Mouse (Mus musculus) liver, embryonic 15.5 days (tissue): ENCODE results near the gene Abr. TPM values are rescaled to one million over a fixed set of nuclear protein-coding genes. Genes with fewer than 3 reads are reported as not detected.
A peak's percentile ranks its signal among the peaks of the same experiment; 100 is the strongest.

Experiments
- ATAC-seq: fragments of 200-750 bp; cut with Nextera tagmentation; 2 replicates; pipeline ENCODE4 v1.8.0; 2017; ENCODE audit warnings: moderate number of reproducible peaks, mild to moderate bottlenecking, moderate library complexity; ENCODE audit not compliant: insufficient read depth
- H3K27ac ChIP-seq: fragments of 300-500 bp; sonication (generic); replicated peaks from 2 replicates; pipeline ENCODE4 v1.5.1; 2015; ENCODE audit warnings: mild to moderate bottlenecking, inconsistent platforms
- H3K27me3 ChIP-seq: fragments of 300-500 bp; sonication (generic); 2 replicates; pipeline ENCODE4 v1.6.1; 2015; ENCODE audit warnings: mild to moderate bottlenecking, inconsistent platforms
- H3K36me3 ChIP-seq: fragments of 300-500 bp; sonication (generic); replicated peaks from 2 replicates; pipeline ENCODE4 v1.6.1; 2015; ENCODE audit warnings: moderate library complexity, mild to moderate bottlenecking, inconsistent platforms
- H3K4me1 ChIP-seq: fragments of 300-500 bp; sonication (generic); replicated peaks from 2 replicates; pipeline ENCODE4 v1.6.1; 2015; ENCODE audit warnings: inconsistent platforms
- H3K4me2 ChIP-seq: fragments of 300-500 bp; sonication (generic); 2 replicates; pipeline ENCODE4 v1.6.1; 2015; ENCODE audit warnings: moderate library complexity, mild to moderate bottlenecking, inconsistent platforms
- H3K4me3 ChIP-seq: fragments of 300-500 bp; sonication (generic); replicated peaks from 2 replicates; pipeline ENCODE4 v1.5.1; 2015; ENCODE audit warnings: mild to moderate bottlenecking, inconsistent platforms
- H3K9ac ChIP-seq: fragments of 300-500 bp; sonication (generic); 2 replicates; pipeline ENCODE4 v1.6.1; 2015; ENCODE audit warnings: moderate library complexity, mild to moderate bottlenecking, inconsistent platforms
- H3K9me3 ChIP-seq: fragments of 300-500 bp; sonication (generic); replicated peaks from 2 replicates; pipeline ENCODE4 v1.6.1; 2016; ENCODE audit warnings: inconsistent platforms
- WGBS: fragments of 180-500 bp; shearing (Covaris S2); methylation state at CpG from one replicate; pipeline ENCODE4 v1.1.7; 2015; ENCODE audit warnings: mixed read lengths; ENCODE audit not compliant: insufficient replicate concordance; 5-methylcytosine and 5-hydroxymethylcytosine counted together
- polyA plus RNA-seq: library from polyadenylated mRNA; unstranded; fragments of >200 nt; fragmentation: Nextera tagmentation; extraction: Ambion mirVana; gene quantifications from 2 replicates; pipeline ENCODE4 v1.2.1, GENCODE M21; 2015

Gene Abr
- polyA plus RNA-seq, 1 experiment from 2014 or later = 4.3 TPM

DNA sequence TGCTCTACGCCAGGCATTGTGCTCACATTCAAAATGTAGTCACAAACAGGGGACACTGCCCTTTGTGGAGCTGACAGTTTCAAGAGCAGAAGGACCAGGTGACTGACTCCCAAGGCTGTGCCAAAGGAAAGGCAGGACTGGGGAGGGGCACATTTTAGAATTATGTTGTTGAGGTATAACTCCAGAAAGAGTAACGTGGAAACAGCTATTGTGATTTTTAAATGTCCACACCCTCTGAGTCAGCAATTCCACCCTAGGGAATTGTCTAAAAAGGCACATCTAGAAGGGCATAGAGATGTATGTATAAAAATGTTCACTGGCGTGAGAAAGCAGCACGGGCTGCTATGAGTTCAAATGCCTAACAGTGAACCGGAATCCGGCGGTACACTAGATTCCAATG lies 122.5 kb downstream of the Abr start:
- no peak for ATAC-seq
- H3K4me3 ChIP-seq = no peak overlapping the region
- 62% methylated on average over 7 of the region's 7 CpGs for WGBS

DNA sequence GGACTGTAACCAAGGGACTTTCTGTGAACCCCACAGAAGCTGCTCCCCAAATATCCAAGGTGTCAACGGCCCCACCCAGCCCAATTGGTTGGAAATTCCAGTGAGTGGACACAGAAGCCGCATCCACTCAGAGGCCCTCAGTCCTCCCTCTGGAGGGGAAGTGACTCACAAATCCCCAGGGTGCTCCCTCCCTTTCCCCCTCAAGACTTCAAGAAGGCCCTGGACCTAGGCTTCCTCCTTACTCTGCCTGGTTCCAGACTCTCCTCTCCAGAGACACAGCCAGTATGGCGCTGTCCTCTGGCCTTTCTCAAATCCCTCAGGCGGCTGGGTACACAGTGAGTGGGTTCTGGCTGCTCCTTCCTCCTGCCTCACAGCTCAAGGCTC lies 124.4 kb downstream of the Abr start:
- 42% methylated on average over 4 of the region's 4 CpGs for WGBS

More for the DNA sequence above, 122.5 kb downstream of the Abr start:
- no peaks in the 10 kb centered on the region for H3K36me3 ChIP-seq
- H3K9me3 ChIP-seq = no peaks in the 10 kb centered on the region
- H3K4me1 ChIP-seq = peaks cover 4% of the 10 kb centered on the region; the same call in 1 of the 2 replicates
- no peak overlapping the region for H3K27ac ChIP-seq
- H3K27me3 ChIP-seq = peaks cover 15% of the 10 kb centered on the region
- H3K4me2 ChIP-seq = no peak overlapping the region
- H3K9ac ChIP-seq = no peak overlapping the region

DNA sequence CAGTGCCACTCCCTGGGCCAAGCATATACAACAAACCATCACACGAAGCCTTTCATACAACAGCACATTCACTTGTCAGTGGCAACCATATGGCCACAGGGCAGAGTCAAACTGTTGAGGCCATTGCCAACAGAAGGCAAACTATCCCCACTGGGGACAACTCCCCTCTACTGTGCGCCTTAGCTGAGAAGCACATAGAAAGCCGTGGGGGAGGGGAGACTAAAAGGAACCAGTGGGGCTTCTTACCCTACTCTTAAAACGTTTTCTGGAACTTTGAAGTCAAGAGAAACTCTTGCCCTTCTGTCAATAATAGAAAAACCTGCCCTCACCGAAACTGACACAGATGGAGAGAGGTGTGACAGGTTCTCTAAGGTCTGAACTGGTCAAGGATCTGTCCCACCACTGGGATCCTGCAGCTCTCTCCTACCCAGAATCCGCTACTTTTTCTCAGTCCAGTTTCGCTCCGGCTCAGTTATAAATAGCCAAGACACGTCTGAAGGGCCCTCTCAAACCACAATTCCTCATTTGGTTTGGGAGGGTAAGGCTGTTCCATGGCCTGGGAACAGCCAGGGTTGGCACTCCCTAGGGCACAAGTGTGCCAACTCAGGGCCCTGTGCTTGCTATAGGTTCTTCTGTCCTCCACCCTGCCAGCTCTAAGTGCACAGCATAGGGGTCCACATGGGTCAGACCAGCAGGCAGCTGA lies 124.9 kb downstream of the Abr start:
- Histone ChIP-seq H3K4me2 (no peak overlapping the region), H3K4me3 (no peak overlapping the region), H3K36me3 (no peaks in the 10 kb centered on the region), H3K9me3 (no peaks in the 10 kb centered on the region), H3K27ac (no peak overlapping the region), H3K27me3 (peaks cover 34% of the 10 kb centered on the region), H3K9ac (no peak overlapping the region), H3K4me1 (peaks cover 14% of the 10 kb centered on the region)
- 55% methylated on average over 9 of the region's 9 CpGs for WGBS
- no peak for ATAC-seq

More for the DNA sequence above, 124.4 kb downstream of the Abr start:
- Histone ChIP-seq H3K4me2 (no peak overlapping the region), H3K9me3 (no peaks in the 10 kb centered on the region), H3K4me1 (peaks cover 14% of the 10 kb centered on the region), H3K27ac (no peak overlapping the region), H3K9ac (no peak overlapping the region), H3K27me3 (peaks cover 33% of the 10 kb centered on the region), H3K4me3 (no peak overlapping the region), H3K36me3 (no peaks in the 10 kb centered on the region)
- ATAC-seq = no peak

DNA sequence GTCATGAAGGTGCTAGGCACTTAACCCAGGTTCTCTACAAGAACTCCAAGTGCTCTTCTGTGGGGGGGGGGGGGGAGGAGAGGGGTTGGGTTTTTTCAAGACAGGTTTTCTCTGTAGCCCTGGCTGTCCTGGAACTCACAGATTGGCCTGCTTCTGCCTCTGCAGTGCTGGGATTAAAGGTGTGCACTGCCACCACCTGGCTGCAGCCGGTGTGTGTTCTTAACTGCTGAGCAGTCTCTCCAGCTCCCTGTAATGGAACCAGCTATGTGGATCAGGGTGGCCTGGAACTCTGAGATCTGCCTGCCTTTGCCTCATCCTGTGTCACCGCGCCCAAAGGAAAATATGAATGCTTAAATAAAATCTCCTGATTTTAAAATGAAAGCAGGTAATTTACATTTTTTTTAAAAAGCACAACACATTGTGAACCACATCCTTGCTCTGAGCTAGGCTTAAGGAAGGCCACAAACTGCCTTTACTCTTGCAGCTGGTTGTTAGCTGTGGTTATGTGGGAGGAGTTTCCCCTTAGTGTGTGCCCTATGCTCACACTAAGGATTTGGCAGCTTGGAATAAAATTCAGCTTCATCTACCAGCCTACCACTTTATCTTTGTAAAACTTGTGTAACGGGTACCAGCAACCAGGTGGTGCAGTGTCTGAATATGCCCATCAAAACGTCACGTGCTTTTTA lies 125.9 kb downstream of the Abr start:
- no peak overlapping the region for H3K4me3 ChIP-seq
- ATAC-seq = no peak
- no peaks in the 10 kb centered on the region for H3K9me3 ChIP-seq
- no peak overlapping the region for H3K4me2 ChIP-seq
- peaks cover 14% of the 10 kb centered on the region for H3K4me1 ChIP-seq
- H3K27ac ChIP-seq = no peak overlapping the region
- H3K36me3 ChIP-seq = no peaks in the 10 kb centered on the region
- peaks cover 34% of the 10 kb centered on the region for H3K27me3 ChIP-seq
- H3K9ac ChIP-seq = no peak overlapping the region
- WGBS = 57% methylated on average over 6 of the region's 6 CpGs

DNA sequence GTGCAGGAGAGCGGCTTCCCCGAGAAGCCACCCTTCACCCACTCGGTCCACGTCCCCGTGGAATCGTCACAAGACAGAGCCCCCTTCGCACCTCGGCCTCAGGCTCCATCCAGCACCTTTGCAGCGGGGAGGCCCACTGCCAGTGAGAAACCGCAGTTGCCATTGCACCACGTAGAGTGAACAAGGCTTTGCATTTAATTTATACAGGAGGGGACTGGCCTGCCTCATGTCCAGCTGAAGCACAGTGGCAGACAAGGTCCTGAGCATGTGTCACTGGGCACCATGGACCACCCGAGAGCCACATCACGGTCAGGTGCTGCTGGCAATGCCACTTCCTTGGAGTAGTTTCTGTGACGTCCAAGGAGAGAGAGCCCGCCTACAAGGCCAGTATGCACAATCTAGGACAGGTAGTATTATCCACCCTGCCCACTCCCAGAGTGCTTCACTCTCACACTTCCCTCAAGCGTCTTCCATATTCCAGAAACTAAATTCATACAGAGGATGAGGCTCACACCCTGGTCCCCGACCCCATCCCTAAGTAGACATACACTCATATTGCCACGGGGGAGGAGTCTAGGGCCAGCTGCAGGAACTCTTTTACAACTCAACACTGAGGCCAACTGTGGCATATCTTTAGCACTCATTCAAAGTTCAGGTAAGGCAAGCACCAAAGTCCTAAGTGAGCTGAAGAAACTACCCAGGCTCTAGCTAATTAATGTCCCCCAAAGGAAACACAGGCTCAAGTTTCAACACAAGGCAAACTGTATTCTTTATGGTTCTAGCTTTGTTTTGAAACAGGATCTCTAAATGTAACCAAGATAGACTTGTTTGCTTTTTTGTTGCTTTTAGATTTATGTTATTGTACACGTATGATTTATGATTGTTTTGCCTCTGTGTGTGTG lies 126.7 kb downstream of the Abr start:
- peaks cover 14% of the 10 kb centered on the region for H3K4me1 ChIP-seq
- H3K4me2 ChIP-seq = peak overlapping the region; percentile 65
- ATAC-seq = no peak; the same call in 1 of the 2 replicates
- peak overlapping the region; percentile 42 for H3K9ac ChIP-seq
- peak overlapping the region; percentile 59 for H3K4me3 ChIP-seq
- H3K36me3 ChIP-seq = no peaks in the 10 kb centered on the region
- H3K27me3 ChIP-seq = peaks cover 34% of the 10 kb centered on the region
- WGBS = 14% methylated on average over 19 of the region's 19 CpGs
- H3K27ac ChIP-seq = peak overlapping the region; percentile 76; the same call in 1 of the 2 replicates
- H3K9me3 ChIP-seq = no peaks in the 10 kb centered on the region

DNA sequence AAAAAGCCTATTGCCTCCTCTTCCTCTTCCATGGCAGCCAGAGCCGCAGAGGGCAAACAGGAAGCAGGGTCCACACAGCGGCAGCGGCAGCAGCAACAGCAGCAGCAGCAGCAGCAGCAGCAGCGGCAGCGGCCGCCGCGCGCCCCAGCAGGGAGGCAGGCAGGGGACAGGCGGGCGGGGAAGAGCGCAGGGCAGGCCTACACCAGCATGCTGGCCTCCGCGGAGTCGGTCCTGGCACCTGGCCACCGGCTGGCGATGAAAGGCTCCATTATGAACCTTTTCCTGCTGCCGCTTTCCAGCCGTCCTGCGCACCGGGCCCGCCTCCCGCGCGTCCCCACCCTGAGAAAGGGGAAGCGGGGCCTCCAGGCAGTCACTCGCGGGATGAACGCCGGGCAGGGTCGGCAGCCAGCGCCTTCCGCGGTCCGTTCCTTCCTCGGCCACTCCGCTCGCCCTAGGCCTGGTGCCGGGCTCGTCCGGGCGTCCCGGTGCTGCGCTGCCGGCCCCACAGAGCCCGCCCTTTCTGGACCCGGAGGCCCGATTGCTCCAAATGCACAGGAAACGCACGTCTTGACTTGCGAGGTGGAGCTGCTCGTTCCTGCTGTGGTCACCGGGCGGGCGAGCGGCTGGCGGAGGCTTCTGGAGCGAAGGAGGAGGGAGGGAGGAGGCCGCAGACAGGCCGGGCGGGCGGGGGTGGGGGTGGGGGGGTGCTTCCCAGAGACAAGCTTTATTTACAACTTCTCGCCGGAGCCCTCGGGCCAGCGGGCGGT lies 127.6 kb downstream of the Abr start:
- peak overlapping the region; percentile 59 for H3K4me3 ChIP-seq
- H3K27me3 ChIP-seq = peaks cover 34% of the 10 kb centered on the region
- H3K27ac ChIP-seq = peak overlapping the region; percentile 76
- under 1% methylated on average over 60 of the region's 67 CpGs for WGBS
- H3K9me3 ChIP-seq = no peaks in the 10 kb centered on the region
- H3K4me1 ChIP-seq = peaks cover 14% of the 10 kb centered on the region
- 0 out of 2 replicates have a peak, but pooled peaks have one; percentile 14 for ATAC-seq
- H3K4me2 ChIP-seq = peak overlapping the region; percentile 65
- H3K9ac ChIP-seq = peak overlapping the region; percentile 42
- no peaks in the 10 kb centered on the region for H3K36me3 ChIP-seq

DNA sequence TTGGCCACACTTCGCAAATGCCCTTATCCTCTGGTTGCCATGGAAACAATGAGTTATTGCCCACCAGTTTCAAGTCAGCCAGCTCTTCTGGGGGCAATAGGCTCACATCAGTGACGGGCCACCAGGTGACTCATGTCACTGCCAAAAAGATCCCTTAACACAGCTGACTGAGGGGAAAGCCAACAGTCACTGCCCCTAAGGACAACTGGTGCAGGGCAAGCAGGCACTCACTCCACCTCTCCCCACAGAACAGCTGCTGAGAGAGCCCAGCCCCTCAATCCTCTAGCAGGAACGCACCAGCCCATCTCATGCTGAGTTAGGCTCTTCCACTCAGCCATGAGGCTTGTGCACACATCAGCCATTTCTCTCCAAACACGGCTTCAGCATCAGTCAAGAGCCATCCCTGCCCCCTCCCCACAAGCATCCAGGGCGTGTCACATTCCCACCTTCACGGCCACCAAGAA lies 128.3 kb downstream of the Abr start:
- peaks cover 14% of the 10 kb centered on the region for H3K4me1 ChIP-seq
- peak overlapping the region; percentile 59 for H3K4me3 ChIP-seq
- no peaks in the 10 kb centered on the region for H3K36me3 ChIP-seq
- WGBS = 13% methylated on average over 6 of the region's 6 CpGs
- H3K4me2 ChIP-seq = peak overlapping the region; percentile 65
- ATAC-seq = no peak
- H3K27me3 ChIP-seq = peaks cover 34% of the 10 kb centered on the region
- no peaks in the 10 kb centered on the region for H3K9me3 ChIP-seq
- H3K9ac ChIP-seq = peak overlapping the region; percentile 42; the same call in 1 of the 2 replicates
- peak overlapping the region; percentile 76 for H3K27ac ChIP-seq

DNA sequence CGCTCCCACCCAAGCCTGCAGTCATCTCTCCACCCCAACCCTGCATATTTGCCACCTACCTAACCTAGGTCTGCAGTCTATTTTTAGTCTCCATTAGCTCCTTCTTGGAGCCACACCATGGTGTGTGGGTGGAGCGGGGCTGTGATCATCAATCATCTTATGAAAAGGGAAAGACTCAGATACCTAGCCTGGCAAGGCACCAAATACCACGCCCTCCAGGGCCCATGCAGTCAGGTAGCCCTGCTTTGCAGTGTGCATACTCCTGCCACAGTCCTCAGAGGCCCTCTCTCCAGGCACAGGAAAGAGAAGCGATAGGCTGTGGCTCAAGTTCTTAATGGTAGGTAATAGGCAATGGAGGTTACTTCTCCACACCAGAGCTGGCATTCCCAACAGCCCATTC lies 128.9 kb downstream of the Abr start:
- peak overlapping the region; percentile 59 for H3K4me3 ChIP-seq
- no peak overlapping the region for H3K27ac ChIP-seq
- peaks cover 14% of the 10 kb centered on the region for H3K4me1 ChIP-seq
- no peak for ATAC-seq
- H3K9me3 ChIP-seq = no peaks in the 10 kb centered on the region
- H3K9ac ChIP-seq = no peak overlapping the region
- no peaks in the 10 kb centered on the region for H3K36me3 ChIP-seq
- H3K4me2 ChIP-seq = peak overlapping the region; percentile 65
- H3K27me3 ChIP-seq = peaks cover 34% of the 10 kb centered on the region
- 55% methylated on average over 4 of the region's 4 CpGs for WGBS

DNA sequence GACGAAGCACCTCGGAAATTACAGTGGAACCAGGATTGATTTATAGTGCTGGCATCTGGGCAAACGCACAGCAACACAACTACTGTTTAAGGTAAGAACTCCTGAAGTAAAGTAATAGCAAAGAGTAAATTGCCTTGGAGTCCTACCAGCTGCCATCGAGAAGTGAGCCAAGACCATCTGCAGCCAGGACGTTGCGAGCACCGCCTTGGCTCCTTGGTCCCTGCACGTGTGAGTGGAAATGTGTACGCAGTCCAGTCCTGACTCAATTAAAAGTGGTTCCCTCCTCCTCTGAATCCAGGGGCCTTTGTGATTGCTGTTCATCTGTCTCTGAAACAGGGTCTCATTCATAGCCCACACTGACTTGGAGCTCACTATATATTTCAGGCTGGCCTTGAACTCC lies 130.3 kb downstream of the Abr start:
- Histone ChIP-seq H3K4me3 (no peak overlapping the region), H3K4me2 (no peak overlapping the region), H3K27me3 (peaks cover 34% of the 10 kb centered on the region), H3K36me3 (no peaks in the 10 kb centered on the region), H3K4me1 (peaks cover 18% of the 10 kb centered on the region), H3K9me3 (no peaks in the 10 kb centered on the region), H3K27ac (no peak overlapping the region), H3K9ac (no peak overlapping the region)
- ATAC-seq = no peak
- 71% methylated on average over 9 of the region's 9 CpGs for WGBS

DNA sequence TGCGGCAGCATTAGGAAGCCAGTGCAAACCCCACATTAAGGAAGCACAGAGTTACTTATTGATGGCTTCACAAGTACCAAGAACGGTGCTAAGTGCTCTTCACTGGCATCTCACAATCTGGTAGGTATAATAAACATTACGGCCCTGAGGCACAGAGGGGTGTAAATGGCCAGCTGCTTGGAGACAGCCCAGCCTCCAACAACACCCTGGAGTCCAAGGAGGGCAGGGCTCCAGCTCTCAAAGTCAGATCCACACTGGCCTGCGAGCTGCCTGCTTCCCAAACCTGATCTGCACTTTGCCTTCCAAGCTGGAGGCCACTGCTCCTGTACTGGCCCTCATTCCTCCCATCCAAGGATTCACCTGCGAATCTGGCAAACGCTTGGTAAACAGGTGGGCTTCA lies 132.7 kb downstream of the Abr start:
- peaks cover 17% of the 10 kb centered on the region for H3K27me3 ChIP-seq
- H3K4me2 ChIP-seq = no peak overlapping the region
- H3K36me3 ChIP-seq = no peaks in the 10 kb centered on the region
- H3K4me3 ChIP-seq = no peak overlapping the region
- H3K4me1 ChIP-seq = peaks cover 17% of the 10 kb centered on the region
- H3K9ac ChIP-seq = no peak overlapping the region
- H3K9me3 ChIP-seq = no peaks in the 10 kb centered on the region
- no peak for ATAC-seq
- no peak overlapping the region for H3K27ac ChIP-seq
- 58% methylated on average over 6 of the region's 6 CpGs for WGBS
